Mouse (Mus musculus) liver, embryonic 11.5 days (tissue): ENCODE results near the gene Mfn1. TPM values are rescaled to one million over a fixed set of nuclear protein-coding genes. Genes with fewer than 3 reads are reported as not detected.

Source experiments
- ATAC-seq: fragments of 200-750 bp; cut with Nextera tagmentation; replicated peaks from 2 replicates; pipeline ENCODE4 v1.8.0; 2017; ENCODE audit warnings: moderate number of reproducible peaks, mild to moderate bottlenecking, moderate TSS enrichment, moderate library complexity; ENCODE audit not compliant: low FRiP score
- DNase-seq: peaks from one replicate; pipeline ENCODE4 v3.0.0-alpha.2; 2017; ENCODE audit warnings: low spot score
- H3K27ac ChIP-seq: fragments of 300-500 bp; sonication (generic); 2 replicates; pipeline ENCODE4 v1.5.1; 2014; ENCODE audit warnings: mild to moderate bottlenecking, low read depth, low read length, control low read depth
- H3K27me3 ChIP-seq: fragments of 300-500 bp; sonication (generic); replicated peaks from 2 replicates; pipeline ENCODE4 v1.6.1; 2014; ENCODE audit warnings: low read length, mixed read lengths; ENCODE audit not compliant: control insufficient read depth, insufficient read depth
- H3K36me3 ChIP-seq: fragments of 300-500 bp; sonication (generic); 2 replicates; pipeline ENCODE4 v1.6.1; 2014; ENCODE audit warnings: mild to moderate bottlenecking, low read length, moderate library complexity, mixed read lengths; ENCODE audit not compliant: control insufficient read depth, insufficient read depth
- H3K4me1 ChIP-seq: fragments of 300-500 bp; sonication (generic); replicated peaks from 2 replicates; pipeline ENCODE4 v1.6.1; 2014; ENCODE audit warnings: low read length, mixed read lengths; ENCODE audit not compliant: control insufficient read depth, insufficient read depth
- H3K4me2 ChIP-seq: fragments of 300-500 bp; sonication (generic); 2 replicates; pipeline ENCODE4 v1.6.1; 2014; ENCODE audit warnings: mild to moderate bottlenecking, control low read depth, moderate library complexity
- H3K4me3 ChIP-seq: fragments of 300-500 bp; sonication (generic); 2 replicates; pipeline ENCODE4 v1.5.1; 2014; ENCODE audit warnings: low read depth, low read length, control low read depth
- H3K9ac ChIP-seq: fragments of 300-500 bp; sonication (generic); 2 replicates; pipeline ENCODE4 v1.6.1; 2014; ENCODE audit warnings: low read depth, low read length, control low read depth
- H3K9me3 ChIP-seq: fragments of 300-500 bp; sonication (generic); 2 replicates; pipeline ENCODE4 v1.6.1; 2016; ENCODE audit warnings: low read length, inconsistent platforms, mixed read lengths; ENCODE audit not compliant: control insufficient read depth
- WGBS: fragments of 180-500 bp; shearing (Covaris S2); extraction: QIAGEN DNeasy Blood & Tissue Kit; methylation state at CpG from one replicate; pipeline ENCODE4 v1.1.7; 2014; 5-methylcytosine and 5-hydroxymethylcytosine counted together
- polyA plus RNA-seq: library from polyadenylated mRNA; unstranded; fragments of >200 nt; fragmentation: Nextera tagmentation; extraction: Ambion mirVana; gene quantifications from 2 replicates; pipeline ENCODE4 v1.2.1, GENCODE M21; 2014

Gene Mfn1
- polyA plus RNA-seq, 1 experiment from 2014 or later: 36.6 TPM

DNA sequence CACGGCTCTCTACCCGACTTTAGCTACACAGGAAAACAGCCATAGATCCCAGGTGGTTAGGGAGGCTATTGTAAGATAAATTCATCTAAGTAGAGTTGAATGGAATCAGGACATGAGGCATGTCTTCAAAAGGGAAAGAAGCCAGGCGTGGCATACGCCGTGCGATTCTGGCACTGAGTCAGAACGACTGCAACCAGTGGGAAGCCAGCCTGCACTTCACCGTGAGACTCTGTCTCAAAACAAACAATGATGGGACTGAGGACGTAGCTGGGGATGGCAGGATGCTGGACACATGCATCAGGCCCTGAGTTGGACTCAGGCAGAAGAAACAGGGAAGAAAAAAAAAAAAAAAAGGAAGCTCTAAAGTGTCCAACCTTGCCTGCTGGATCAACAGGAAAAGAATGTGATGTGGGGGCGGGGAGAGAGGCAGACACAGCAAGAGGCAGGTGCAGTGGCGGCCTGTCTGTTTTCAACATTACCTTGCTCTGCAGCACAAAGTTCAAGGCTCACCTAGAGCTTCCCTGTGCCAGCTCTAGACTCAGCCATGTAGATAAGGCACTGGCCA, 82.4 kb downstream of the Mfn1 start:
- Histone ChIP-seq H3K4me3 (no peak overlapping the region), H3K4me1 (no peaks in the 10 kb centered on the region), H3K9me3 (no peaks in the 10 kb centered on the region), H3K27me3 (no peaks in the 10 kb centered on the region), H3K27ac (no peak overlapping the region), H3K36me3 (no peaks in the 10 kb centered on the region), H3K9ac (no peak overlapping the region), H3K4me2 (no peak overlapping the region)
- no peak for ATAC-seq
- WGBS: 72% methylated on average over 11 of the region's 11 CpGs
- no peak for DNase-seq

DNA sequence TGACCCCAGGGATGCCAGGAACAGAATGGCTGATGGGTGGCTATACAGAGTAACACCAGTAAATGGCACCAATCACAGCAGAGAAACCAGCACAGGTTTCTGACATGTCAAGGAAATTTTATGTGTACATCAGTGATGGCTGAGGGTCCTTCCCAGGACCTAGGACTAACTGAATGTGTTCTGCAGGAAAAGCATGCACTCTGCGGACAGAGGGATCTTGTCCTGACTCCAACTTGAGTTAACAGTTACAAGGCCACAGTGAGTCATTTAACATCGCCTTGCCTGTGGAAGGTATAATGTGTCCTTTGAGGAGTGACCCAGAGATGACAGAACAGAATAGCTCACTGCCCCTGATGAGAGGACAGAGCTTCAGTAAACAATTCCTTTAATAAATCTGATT, 85.5 kb downstream of the Mfn1 start:
- 0 out of 2 replicates have a peak, but pooled peaks cover 3% of the 10 kb centered on the region for H3K4me1 ChIP-seq
- H3K9me3 ChIP-seq: no peaks in the 10 kb centered on the region
- H3K4me2 ChIP-seq: no peak overlapping the region
- no peak overlapping the region for H3K9ac ChIP-seq
- no peak overlapping the region for H3K27ac ChIP-seq
- no peaks in the 10 kb centered on the region for H3K27me3 ChIP-seq
- ATAC-seq (no peak), DNase-seq (no peak)
- H3K4me3 ChIP-seq: no peak overlapping the region
- WGBS: 83% methylated on average over 2 of the region's 2 CpGs
- no peaks in the 10 kb centered on the region for H3K36me3 ChIP-seq

DNA sequence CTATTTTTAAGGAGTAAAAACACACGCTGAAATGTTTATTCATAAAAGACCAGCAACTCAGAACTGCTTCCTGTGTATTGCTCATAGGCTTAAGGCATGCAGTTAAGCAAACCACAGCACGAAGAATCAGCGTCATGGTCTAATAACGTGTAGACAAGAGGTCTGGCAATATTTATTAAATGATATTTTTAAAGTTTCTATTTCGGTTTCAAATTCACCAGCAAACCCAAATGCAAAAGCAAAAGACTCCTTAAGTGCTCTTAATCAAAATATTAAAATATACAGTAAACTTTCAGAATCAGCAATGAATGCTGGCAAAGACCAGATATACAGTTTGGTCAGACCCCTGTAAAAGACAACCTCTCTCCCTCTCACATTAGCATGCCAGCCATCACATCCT, 86.1 kb downstream of the Mfn1 start:
- H3K9ac ChIP-seq: no peak overlapping the region
- no peaks in the 10 kb centered on the region for H3K36me3 ChIP-seq
- H3K27me3 ChIP-seq: no peaks in the 10 kb centered on the region
- peak overlapping the region; percentile 74; the same call in 1 of the 2 replicates for H3K4me3 ChIP-seq
- 58% methylated on average over 5 of the region's 5 CpGs for WGBS
- H3K4me1 ChIP-seq: 0 out of 2 replicates have a peak, but pooled peaks cover 3% of the 10 kb centered on the region
- no peak overlapping the region for H3K27ac ChIP-seq
- DNase-seq (no peak), ATAC-seq (no peak)
- H3K4me2 ChIP-seq: peak overlapping the region; percentile 76
- H3K9me3 ChIP-seq: no peaks in the 10 kb centered on the region

DNA sequence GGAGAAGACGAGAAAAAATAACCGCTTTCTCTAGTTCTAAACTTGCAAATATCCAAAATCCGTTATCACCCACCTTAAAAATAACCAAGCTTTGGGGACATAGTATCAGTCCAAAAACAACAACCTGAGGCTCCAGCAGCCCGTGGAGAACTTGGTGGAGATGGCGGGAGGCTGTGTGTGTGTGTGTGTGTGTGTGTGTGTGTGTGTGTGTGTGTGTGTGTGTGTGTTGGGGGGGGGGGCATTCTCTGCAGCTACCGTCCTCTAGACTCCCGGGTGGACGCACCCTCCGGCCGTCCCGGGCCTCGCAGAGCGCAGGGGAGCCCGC, 86.7 kb downstream of the Mfn1 start:
- Histone ChIP-seq H3K36me3 (no peaks in the 10 kb centered on the region), H3K4me2 (peak overlapping the region; percentile 76), H3K27me3 (no peaks in the 10 kb centered on the region), H3K4me1 (0 out of 2 replicates have a peak, but pooled peaks cover 3% of the 10 kb centered on the region), H3K9ac (peak overlapping the region; percentile 75), H3K9me3 (no peaks in the 10 kb centered on the region), H3K4me3 (peak overlapping the region; percentile 74), H3K27ac (peak overlapping the region; percentile 21; the same call in 1 of the 2 replicates)
- WGBS: 18% methylated on average over 5 of the region's 14 CpGs
- no peak for DNase-seq
- ATAC-seq: no peak; the same call in 1 of the 2 replicates

DNA sequence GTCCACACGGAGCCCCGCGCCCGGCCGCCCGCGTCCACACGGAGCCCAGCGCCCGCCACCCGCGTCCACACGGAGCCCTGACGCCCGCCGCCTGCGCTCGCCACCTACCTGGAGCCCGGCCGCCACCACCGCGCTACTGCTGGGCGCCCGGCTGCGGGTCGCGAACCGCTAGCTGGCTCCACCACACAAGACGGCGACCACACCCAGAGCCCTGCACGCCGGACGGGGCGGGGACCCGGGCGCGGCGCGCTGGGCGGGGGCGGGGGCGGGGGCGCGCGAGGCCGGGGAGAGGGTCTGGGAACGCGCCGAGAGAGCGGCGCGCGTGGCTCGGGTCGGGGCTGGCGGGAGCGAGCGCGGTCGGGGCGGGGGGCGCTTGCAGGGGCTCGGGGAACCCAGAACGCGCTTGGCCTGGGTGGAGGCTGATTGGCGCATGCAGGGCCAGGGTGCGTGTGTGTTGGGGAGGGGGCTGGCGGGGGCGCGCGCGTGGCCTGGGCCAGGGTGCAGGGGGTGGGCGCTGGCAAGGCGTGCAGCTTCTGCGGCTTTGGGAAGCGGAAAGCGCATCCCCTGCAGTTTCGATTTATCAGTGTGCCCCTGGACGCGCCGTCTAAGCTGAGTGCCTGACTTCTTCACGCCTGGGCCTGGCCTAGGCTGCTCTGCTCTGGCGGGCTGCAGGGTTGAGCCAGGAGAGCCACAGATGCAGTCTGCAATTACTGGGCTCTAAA, 87.2 kb downstream of the Mfn1 start, which contains the start of gene Gnb4:
Gnb4 (minus strand) TSS at position 255 of the 722 bp plus-strand sequence.
- H3K27me3 ChIP-seq: no peaks in the 10 kb centered on the region
- H3K27ac ChIP-seq: peak within 1 kb of the TSS; percentile 21; the same call in 1 of the 2 replicates
- 0 out of 2 replicates have a peak, but pooled peaks cover 3% of the 10 kb centered on the region for H3K4me1 ChIP-seq
- H3K4me2 ChIP-seq: peak within 1 kb of the TSS; percentile 76
- peak; percentile 79 for DNase-seq
- no peaks in the 10 kb centered on the region for H3K9me3 ChIP-seq
- WGBS: 1% methylated on average over 57 of the region's 83 CpGs
- H3K36me3 ChIP-seq: no peaks in the 10 kb centered on the region
- H3K9ac ChIP-seq: peak within 1 kb of the TSS; percentile 75
- ATAC-seq: peak; percentile 86
- H3K4me3 ChIP-seq: peak within 1 kb of the TSS; percentile 74

DNA sequence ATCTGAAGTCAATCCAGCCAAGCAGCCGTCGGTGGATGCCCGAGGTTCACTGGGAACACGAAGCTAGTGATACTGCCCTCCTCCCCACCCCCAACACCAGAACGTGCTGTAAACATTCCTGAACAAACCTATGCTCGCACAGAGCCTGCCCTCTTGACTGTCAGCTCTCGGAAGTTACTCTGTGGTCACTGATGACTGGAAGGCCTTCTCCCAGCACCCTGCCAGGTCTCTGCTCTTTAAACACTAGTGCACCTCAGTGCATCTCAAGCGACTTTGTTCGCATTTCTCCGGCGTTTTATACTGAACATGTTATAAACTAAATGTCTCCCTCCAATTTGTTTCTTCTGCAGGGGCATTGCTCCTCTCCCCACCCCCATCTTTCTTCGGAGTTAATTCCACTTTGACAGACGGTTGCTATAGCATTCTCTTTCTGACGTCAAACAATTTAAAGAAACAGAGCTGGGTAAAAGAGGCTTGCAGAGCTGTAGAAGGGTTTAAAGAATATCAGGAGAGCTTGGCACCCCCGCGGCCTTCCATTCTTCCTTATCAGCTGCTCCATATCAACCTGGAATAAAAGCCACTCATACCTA, 87.9 kb downstream of the Mfn1 start:
- ATAC-seq (peak; percentile 48), DNase-seq (no peak)
- no peaks in the 10 kb centered on the region for H3K27me3 ChIP-seq
- no peak overlapping the region for H3K27ac ChIP-seq
- peak overlapping the region; percentile 76 for H3K4me2 ChIP-seq
- H3K9me3 ChIP-seq: no peaks in the 10 kb centered on the region
- H3K36me3 ChIP-seq: no peaks in the 10 kb centered on the region
- peak overlapping the region; percentile 75; the same call in 1 of the 2 replicates for H3K9ac ChIP-seq
- peak overlapping the region; percentile 74 for H3K4me3 ChIP-seq
- WGBS: 23% methylated on average over 16 of the region's 16 CpGs
- 0 out of 2 replicates have a peak, but pooled peaks cover 3% of the 10 kb centered on the region for H3K4me1 ChIP-seq

DNA sequence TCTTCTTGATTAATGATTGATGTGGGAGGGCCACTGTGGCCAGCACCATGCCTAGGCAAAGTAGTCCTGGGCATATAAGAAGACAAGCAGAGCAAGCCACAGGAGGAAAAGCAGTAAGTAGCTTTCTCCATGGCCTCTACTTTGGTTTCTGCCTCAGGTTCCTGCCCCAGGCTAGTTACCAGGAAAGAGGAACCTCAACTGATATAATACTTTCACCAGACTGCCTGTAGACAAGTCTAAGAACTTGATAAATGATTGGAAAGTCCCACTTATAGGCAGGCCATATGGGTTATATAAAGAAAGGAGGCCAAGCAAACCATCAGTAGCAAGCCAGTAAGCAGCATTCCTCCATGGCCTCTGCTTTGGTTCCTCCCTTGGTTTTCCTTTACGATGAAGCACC, 92.4 kb downstream of the Mfn1 start:
- Histone ChIP-seq H3K4me1 (0 out of 2 replicates have a peak, but pooled peaks cover 3% of the 10 kb centered on the region), H3K27ac (no peak overlapping the region), H3K4me3 (no peak overlapping the region), H3K4me2 (no peak overlapping the region), H3K27me3 (no peaks in the 10 kb centered on the region), H3K9me3 (no peaks in the 10 kb centered on the region), H3K9ac (no peak overlapping the region), H3K36me3 (no peaks in the 10 kb centered on the region)
- no peak for ATAC-seq
- WGBS: 82% methylated on average over 1 of the region's 1 CpGs
- no peak for DNase-seq

DNA sequence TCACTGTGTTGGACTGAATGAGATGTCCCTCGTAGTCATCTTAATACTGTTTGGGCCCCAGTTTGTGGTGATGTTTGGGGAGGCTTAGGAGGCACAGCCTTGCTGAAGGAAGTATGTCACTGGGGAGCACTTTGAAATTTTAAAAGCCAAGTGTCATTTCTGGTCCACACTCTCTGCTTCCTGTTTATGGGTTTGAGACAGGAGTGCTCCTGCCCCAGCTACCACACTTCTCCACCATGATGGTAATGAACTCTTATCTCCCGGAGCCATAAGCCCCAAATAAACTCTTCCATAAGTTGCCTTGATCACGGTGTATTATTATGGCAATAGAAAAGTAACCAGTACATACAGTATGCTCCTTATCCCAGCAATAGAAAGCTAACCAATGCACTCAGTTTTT, 92.8 kb downstream of the Mfn1 start:
- WGBS: 71% methylated on average over 3 of the region's 3 CpGs
- DNase-seq (no peak), ATAC-seq (no peak)
- Histone ChIP-seq H3K4me2 (no peak overlapping the region), H3K27ac (no peak overlapping the region), H3K9ac (no peak overlapping the region), H3K4me1 (0 out of 2 replicates have a peak, but pooled peaks cover under 1% of the 10 kb centered on the region), H3K4me3 (no peak overlapping the region), H3K36me3 (no peaks in the 10 kb centered on the region), H3K9me3 (no peaks in the 10 kb centered on the region), H3K27me3 (no peaks in the 10 kb centered on the region)
